In the genomic region with DNA sequence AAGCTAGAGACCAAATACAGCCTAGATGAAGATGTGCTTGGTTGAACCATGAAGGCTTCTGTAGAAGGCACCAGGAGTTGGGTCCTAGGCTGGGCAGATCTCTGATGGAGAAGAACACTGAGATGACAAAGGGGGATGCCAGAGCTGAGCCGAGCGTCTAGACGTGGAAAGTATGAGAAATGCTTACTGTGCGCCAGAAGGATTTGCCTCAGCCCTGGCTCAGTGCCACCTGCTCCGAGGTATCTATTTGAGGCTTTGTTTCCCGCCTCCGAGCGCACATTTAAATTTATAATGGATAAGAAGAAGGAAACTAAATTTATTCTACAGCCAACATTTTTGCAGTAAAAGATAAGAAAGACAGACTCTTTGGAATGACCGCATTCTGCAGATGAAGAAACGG, we compare ENCODE assay signal across 10 mouse cellular contexts.
DNase-seq lines count a peak whose midpoint lies in the region; ATAC-seq lines count a peak whose summit lies in the region.
"Had no signal": no experiment of that assay in that cellular context is flagged by ENCODE, and none has a peak within 500 bp of the region (broad histone marks: within the 10 kb centered on the region; RNA-seq: fewer than 3 reads in every experiment).

No protein-coding gene starts in this region.

- H3K4me3 ChIP-seq in heart, embryonic 12.5 days = no peak overlapping the region
- H3K4me3 ChIP-seq in kidney, embryonic 15.5 days (replicated peaks) = no peak overlapping the region

- H3K27ac ChIP-seq in heart, embryonic 12.5 days (ENCODE audit: poor library complexity, severe bottlenecking) = no peak overlapping the region
- H3K27ac ChIP-seq in kidney, embryonic 15.5 days = no peak overlapping the region

- ATAC-seq in heart, embryonic 12.5 days (ENCODE audit: insufficient number of reproducible peaks, low FRiP score) = no peak
- ATAC-seq in kidney, embryonic 15.5 days (replicated peaks; ENCODE audit: low FRiP score) = no peak

- no peaks in the 10 kb centered on the region for H3K4me1 ChIP-seq in heart, embryonic 12.5 days (replicated peaks)
- no peaks in the 10 kb centered on the region for H3K4me1 ChIP-seq in kidney, embryonic 15.5 days

- peaks cover 67% of the 10 kb centered on the region for H3K27me3 ChIP-seq in heart, embryonic 12.5 days (replicated peaks)
- 0 out of 2 replicates have a peak, but pooled peaks cover 7% of the 10 kb centered on the region for H3K27me3 ChIP-seq in kidney, embryonic 15.5 days

- peak; percentile 48 for DNase-seq in heart, postnatal 4 days
- peak; percentile 49 to 88 for DNase-seq in frontal cortex, adult 2 months (ENCODE audit: extremely low spot score in 1 of 2, low spot score in 1 of 2)
- DNase-seq in layer of hippocampus, adult 8-10 months (ENCODE audit: low spot score in 2 of 2) = peak; percentile 10 to 51
- peak; percentile 81 for DNase-seq in right cerebral cortex, adult 18-20 months
- DNase-seq in retina, embryonic 14.5 days (ENCODE audit: low spot score) = no peak
- DNase-seq: adrenal gland, adult 8-10 months; embryo, embryonic 11 days; kidney, adult 2 months had no signal

- WGBS in heart, embryonic 12.5 days = 67% methylated on average over 10 of the region's 10 CpGs
- 80% methylated on average over 10 of the region's 10 CpGs for WGBS in kidney, embryonic 15.5 days

- H3K36me3 ChIP-seq in heart, embryonic 12.5 days = no peaks in the 10 kb centered on the region
- no peaks in the 10 kb centered on the region for H3K36me3 ChIP-seq in kidney, embryonic 15.5 days

- H3K4me2 ChIP-seq in heart, embryonic 12.5 days = no peak overlapping the region
- H3K4me2 ChIP-seq in kidney, embryonic 15.5 days = no peak overlapping the region

- H3K9me3 ChIP-seq in heart, embryonic 12.5 days (replicated peaks) = no peaks in the 10 kb centered on the region
- no peaks in the 10 kb centered on the region for H3K9me3 ChIP-seq in kidney, embryonic 15.5 days (replicated peaks)

- H3K9ac ChIP-seq in heart, embryonic 12.5 days = no peak overlapping the region
- H3K9ac ChIP-seq in kidney, embryonic 15.5 days = no peak overlapping the region
